Mouse (Mus musculus): ENCODE measurements around the gene Krt88. TPM values are rescaled to one million over a fixed set of nuclear protein-coding genes. Genes with fewer than 3 reads are reported as not detected.

The Krt88 gene
- total and polyA plus RNA-seq, 2 experiments = not detected

DNA sequence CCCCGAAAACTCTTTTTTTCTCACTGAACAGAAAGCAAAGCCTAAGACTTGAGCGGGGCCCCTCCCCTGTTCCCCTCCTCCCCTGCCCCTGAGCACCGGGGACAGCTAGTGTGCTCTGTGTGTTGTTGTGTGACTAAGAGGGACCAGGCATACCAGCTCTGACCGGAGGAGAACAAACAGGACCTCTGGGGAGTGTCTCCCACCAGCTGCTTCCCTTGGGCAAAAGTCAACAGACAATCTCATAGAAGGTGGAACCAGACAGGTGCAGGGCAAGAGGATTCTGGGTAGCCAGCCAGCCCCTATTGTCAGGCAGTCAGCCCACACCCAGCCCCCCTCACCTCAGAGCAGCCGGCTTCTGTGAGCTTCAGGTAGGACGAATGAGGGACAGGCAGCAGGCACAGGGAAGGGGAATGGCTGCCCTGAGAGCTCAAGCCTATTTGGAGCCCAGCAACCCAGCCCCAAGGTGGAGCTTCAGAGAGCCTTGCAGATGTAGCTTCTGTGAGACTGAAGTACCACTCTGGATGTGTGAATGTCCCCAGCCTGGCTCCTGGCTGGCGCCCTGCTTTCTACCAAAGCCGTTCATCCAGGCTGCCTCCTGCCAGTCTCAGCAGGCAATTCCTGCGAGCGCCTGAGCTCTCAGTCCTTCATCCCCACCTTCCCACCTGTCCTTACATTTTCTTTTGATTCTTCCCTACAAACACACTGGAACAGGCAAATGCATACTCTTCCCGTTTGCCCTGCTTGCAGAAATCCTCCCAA, 32.6 kb upstream of the Krt88 start:
- Histone ChIP-seq H3K9ac (ENCODE audit: low read depth, low read length) (no peak overlapping the region), H3K4me1 (ENCODE audit: control insufficient read depth, insufficient read depth, low read length) (no peaks in the 10 kb centered on the region), H3K79me2 (ENCODE audit: control insufficient read depth, insufficient read depth, low read length) (no peaks in the 10 kb centered on the region), H3K27ac (replicated peaks; ENCODE audit: insufficient read depth, low read depth, low read length) (no peak overlapping the region), H3K4me3 (ENCODE audit: insufficient read depth, low read depth, low read length) (no peak overlapping the region), H3K36me3 (ENCODE audit: control insufficient read depth, insufficient read depth, low read length) (no peaks in the 10 kb centered on the region), H3K27me3 (ENCODE audit: control insufficient read depth, insufficient read depth, low read length) (peaks cover 5% of the 10 kb centered on the region)
- WGBS = 43% methylated on average over 11 of the region's 11 CpGs
- no peak for DNase-seq (ENCODE audit: extremely low read depth, low read depth, low spot score)
- TF ChIP-seq POLR2A (IDR thresholded peaks at IDR 0.05; ENCODE audit: extremely low read depth, insufficient read depth, low read length) (no peak), CTCF (IDR thresholded peaks at IDR 0.05; ENCODE audit: low read depth, low read length) (no peak)

GRCm38 (mm10) chr15:101418950-101419349, 28.6 kb upstream of the Krt88 start:
- Histone ChIP-seq H3K27me3 (ENCODE audit: control insufficient read depth, insufficient read depth, low read length) (no peaks in the 10 kb centered on the region), H3K4me1 (ENCODE audit: control insufficient read depth, insufficient read depth, low read length) (no peaks in the 10 kb centered on the region), H3K79me2 (ENCODE audit: control insufficient read depth, insufficient read depth, low read length) (no peaks in the 10 kb centered on the region), H3K36me3 (ENCODE audit: control insufficient read depth, insufficient read depth, low read length) (no peaks in the 10 kb centered on the region), H3K4me3 (ENCODE audit: insufficient read depth, low read depth, low read length) (no peak overlapping the region), H3K27ac (replicated peaks; ENCODE audit: insufficient read depth, low read depth, low read length) (no peak overlapping the region), H3K9ac (ENCODE audit: low read depth, low read length) (no peak overlapping the region)
- DNase-seq (ENCODE audit: extremely low read depth, low read depth, low spot score) = no peak
- TF ChIP-seq POLR2A (IDR thresholded peaks at IDR 0.05; ENCODE audit: extremely low read depth, insufficient read depth, low read length) (no peak), CTCF (IDR thresholded peaks at IDR 0.05; ENCODE audit: low read depth, low read length) (no peak)
- WGBS = 64% methylated on average over 4 of the region's 4 CpGs

- H3K27me3 ChIP-seq (ENCODE audit: control insufficient read depth, insufficient read depth, low read length) = no peaks in the 10 kb centered on the region
- no peak overlapping the region for H3K9ac ChIP-seq (ENCODE audit: low read depth, low read length)
- WGBS = 59% methylated on average over 6 of the region's 6 CpGs
- H3K36me3 ChIP-seq (ENCODE audit: control insufficient read depth, insufficient read depth, low read length) = no peaks in the 10 kb centered on the region
- no peak for DNase-seq (ENCODE audit: extremely low read depth, low read depth, low spot score)
- TF ChIP-seq CTCF (IDR thresholded peaks at IDR 0.05; ENCODE audit: low read depth, low read length) (no peak), POLR2A (IDR thresholded peaks at IDR 0.05; ENCODE audit: extremely low read depth, insufficient read depth, low read length) (no peak)
- no peaks in the 10 kb centered on the region for H3K4me1 ChIP-seq (ENCODE audit: control insufficient read depth, insufficient read depth, low read length)
- no peak overlapping the region for H3K4me3 ChIP-seq (ENCODE audit: insufficient read depth, low read depth, low read length)
- H3K79me2 ChIP-seq (ENCODE audit: control insufficient read depth, insufficient read depth, low read length) = no peaks in the 10 kb centered on the region
- no peak overlapping the region for H3K27ac ChIP-seq (replicated peaks; ENCODE audit: insufficient read depth, low read depth, low read length)
Observed at GRCm38 (mm10) chr15:101420903-101421302, 26.6 kb upstream of the Krt88 start.

GRCm38 (mm10) chr15:101424914-101425313, 22.6 kb upstream of the Krt88 start:
- Histone ChIP-seq H3K4me3 (ENCODE audit: insufficient read depth, low read depth, low read length) (no peak overlapping the region), H3K27me3 (ENCODE audit: control insufficient read depth, insufficient read depth, low read length) (no peaks in the 10 kb centered on the region), H3K36me3 (ENCODE audit: control insufficient read depth, insufficient read depth, low read length) (no peaks in the 10 kb centered on the region), H3K4me1 (ENCODE audit: control insufficient read depth, insufficient read depth, low read length) (no peaks in the 10 kb centered on the region), H3K27ac (replicated peaks; ENCODE audit: insufficient read depth, low read depth, low read length) (no peak overlapping the region), H3K79me2 (ENCODE audit: control insufficient read depth, insufficient read depth, low read length) (no peaks in the 10 kb centered on the region), H3K9ac (ENCODE audit: low read depth, low read length) (no peak overlapping the region)
- WGBS = 20% methylated on average over 5 of the region's 5 CpGs
- TF ChIP-seq POLR2A (IDR thresholded peaks at IDR 0.05; ENCODE audit: extremely low read depth, insufficient read depth, low read length) (no peak), CTCF (IDR thresholded peaks at IDR 0.05; ENCODE audit: low read depth, low read length) (no peak)
- DNase-seq (ENCODE audit: extremely low read depth, low read depth, low spot score) = no peak

- WGBS = 76% methylated on average over 7 of the region's 7 CpGs
- no peaks in the 10 kb centered on the region for H3K36me3 ChIP-seq (ENCODE audit: control insufficient read depth, insufficient read depth, low read length)
- no peak overlapping the region for H3K4me3 ChIP-seq (ENCODE audit: insufficient read depth, low read depth, low read length)
- no peak overlapping the region for H3K27ac ChIP-seq (replicated peaks; ENCODE audit: insufficient read depth, low read depth, low read length)
- H3K79me2 ChIP-seq (ENCODE audit: control insufficient read depth, insufficient read depth, low read length) = no peaks in the 10 kb centered on the region
- no peaks in the 10 kb centered on the region for H3K4me1 ChIP-seq (ENCODE audit: control insufficient read depth, insufficient read depth, low read length)
- no peaks in the 10 kb centered on the region for H3K27me3 ChIP-seq (ENCODE audit: control insufficient read depth, insufficient read depth, low read length)
- DNase-seq (ENCODE audit: extremely low read depth, low read depth, low spot score) = no peak
- H3K9ac ChIP-seq (ENCODE audit: low read depth, low read length) = no peak overlapping the region
- TF ChIP-seq POLR2A (IDR thresholded peaks at IDR 0.05; ENCODE audit: extremely low read depth, insufficient read depth, low read length) = no peak
- TF ChIP-seq CTCF (IDR thresholded peaks at IDR 0.05; ENCODE audit: low read depth, low read length) = no peak
Observed at GRCm38 (mm10) chr15:101436611-101437010, 10.9 kb upstream of the Krt88 start.

DNA sequence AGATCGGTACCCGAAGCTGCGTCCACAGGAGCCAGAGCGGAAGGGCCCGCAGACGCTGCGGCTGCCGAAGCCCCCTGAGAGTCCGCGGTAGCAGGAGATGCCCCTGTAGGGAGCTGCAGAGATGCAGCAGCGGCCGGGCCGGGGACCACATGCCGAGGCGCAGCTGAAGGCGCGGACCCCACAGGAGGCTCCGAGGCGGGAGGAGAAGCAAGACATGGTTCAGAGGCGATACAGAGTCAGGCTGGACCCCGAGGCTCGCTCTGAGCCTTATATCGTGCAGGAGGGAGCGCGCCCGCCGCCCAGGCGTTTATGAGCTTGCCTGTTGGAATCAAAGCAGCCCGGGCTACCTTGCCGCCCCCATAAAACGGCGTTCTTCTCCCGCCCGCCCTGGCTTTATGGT, 9.0 kb upstream of the Krt88 start, which contains the start of gene Krt87:
TSS of gene Krt87 (minus strand) at position 250 of the 400 bp plus-strand sequence.
- no peaks in the 10 kb centered on the region for H3K27me3 ChIP-seq (ENCODE audit: control insufficient read depth, insufficient read depth, low read length)
- no peaks in the 10 kb centered on the region for H3K36me3 ChIP-seq (ENCODE audit: control insufficient read depth, insufficient read depth, low read length)
- TF ChIP-seq POLR2A (IDR thresholded peaks at IDR 0.05; ENCODE audit: extremely low read depth, insufficient read depth, low read length) (no peak), CTCF (IDR thresholded peaks at IDR 0.05; ENCODE audit: low read depth, low read length) (no peak)
- H3K27ac ChIP-seq (replicated peaks; ENCODE audit: insufficient read depth, low read depth, low read length) = no peak within 1 kb of the TSS
- H3K4me1 ChIP-seq (ENCODE audit: control insufficient read depth, insufficient read depth, low read length) = no peaks in the 10 kb centered on the region
- no peaks in the 10 kb centered on the region for H3K79me2 ChIP-seq (ENCODE audit: control insufficient read depth, insufficient read depth, low read length)
- 4% methylated on average over 34 of the region's 34 CpGs for WGBS
- H3K9ac ChIP-seq (ENCODE audit: low read depth, low read length) = no peak within 1 kb of the TSS
- H3K4me3 ChIP-seq (ENCODE audit: insufficient read depth, low read depth, low read length) = no peak within 1 kb of the TSS
- DNase-seq (ENCODE audit: extremely low read depth, low read depth, low spot score) = no peak
